Mouse (Mus musculus) lung, postnatal 0 days (tissue): Measurements from ENCODE around the gene Dusp12.

Source experiments
- CTCF ChIP-seq: IDR thresholded peaks from 2 replicates; pipeline ENCODE4 v1.5.1; 2016; ENCODE audit warnings: antibody characterized with exemption, mild to moderate bottlenecking
- EP300 ChIP-seq: IDR thresholded peaks from 2 replicates; pipeline ENCODE4 v1.6.1; 2016; ENCODE audit warnings: antibody characterized with exemption, mild to moderate bottlenecking, control low read depth

- TF ChIP-seq CTCF (no peak), EP300 (no peak)
These were observed 49.0 kb upstream of the Dusp12 start for GRCm38 (mm10) chr1:170934383-170934782.
